Mouse (Mus musculus): ENCODE results near the gene Picalm. TPM values are rescaled to one million over a fixed set of nuclear protein-coding genes. Genes with fewer than 3 reads are reported as not detected.

The Picalm gene
- polyA plus RNA-seq, 1 experiment, result 177 TPM

DNA sequence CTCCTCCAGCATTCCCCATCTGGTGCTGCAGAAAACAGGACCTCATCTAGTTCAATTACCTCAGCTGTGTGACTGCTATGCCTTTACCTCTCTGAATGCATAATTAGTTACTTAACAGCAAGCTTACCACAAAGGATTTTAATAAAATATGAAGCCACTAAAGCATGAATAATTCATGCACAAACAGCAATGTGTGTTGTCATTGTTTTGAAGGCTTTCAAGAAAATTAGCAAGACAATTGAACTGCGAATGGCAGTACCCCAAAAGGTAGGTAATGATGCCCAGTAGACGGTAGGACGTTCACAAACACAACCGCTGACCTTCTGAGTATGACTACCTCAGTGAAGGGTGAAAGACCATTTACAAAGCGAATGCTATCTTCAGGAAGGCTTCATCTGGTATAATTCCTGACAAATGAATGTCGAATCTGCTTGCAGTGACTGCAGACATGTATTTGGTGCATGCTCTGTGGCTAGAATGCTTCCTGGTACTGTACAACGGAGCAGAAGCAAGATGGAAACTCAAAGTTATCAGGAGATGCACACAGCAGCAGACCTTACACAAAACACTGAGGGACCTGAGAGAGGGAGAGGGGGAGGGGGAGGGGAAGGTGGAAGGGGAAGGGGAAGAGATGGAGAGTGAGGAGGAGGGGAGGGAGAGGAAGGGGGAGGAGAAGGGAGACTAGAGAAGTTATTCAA is 132.0 kb downstream of the Picalm start:
- H3K4me1 ChIP-seq (ENCODE audit: control insufficient read depth, insufficient read depth, low read length), result no peaks in the 10 kb centered on the region
- H3K9me3 ChIP-seq (replicated peaks; ENCODE audit: control insufficient read depth, insufficient read depth, low read length, poor library complexity, severe bottlenecking), result no peaks in the 10 kb centered on the region
- no peak overlapping the region for H3K9ac ChIP-seq (ENCODE audit: low read depth, poor library complexity, severe bottlenecking)
- TF ChIP-seq CTCF (IDR thresholded peaks at IDR 0.05; ENCODE audit: low read depth, low read length) (no peak), EP300 (IDR thresholded peaks at IDR 0.05; ENCODE audit: insufficient read depth, low read depth, low read length) (no peak), POLR2A (IDR thresholded peaks at IDR 0.05; ENCODE audit: insufficient read depth, low read length) (no peak)
- no peak overlapping the region for H3K27ac ChIP-seq (ENCODE audit: insufficient read depth, low read length)
- no peaks in the 10 kb centered on the region for H3K36me3 ChIP-seq (ENCODE audit: control insufficient read depth, insufficient read depth, low read length, poor library complexity, severe bottlenecking)
- H3K4me3 ChIP-seq (ENCODE audit: low read depth, low read length), result no peak overlapping the region
- H3K27me3 ChIP-seq (ENCODE audit: control insufficient read depth, insufficient read depth, low read length, poor library complexity, severe bottlenecking), result no peaks in the 10 kb centered on the region

Other genes starting within 250 kb of the Picalm start
- 0.24 and 0.27 TPM in 2 replicates for gene Ccdc81, start 226.6 kb upstream of the Picalm start, polyA plus RNA-seq (2011; ENCODE audit: insufficient read depth, insufficient read length, low read depth, missing spikeins)
- gene Hikeshi, start 189.0 kb upstream of the Picalm start, polyA plus RNA-seq (2011; ENCODE audit: insufficient read depth, insufficient read length, low read depth, missing spikeins), result 63.0 and 64.7 TPM in 2 replicates
- gene Eed, start 149.2 kb upstream of the Picalm start, polyA plus RNA-seq (2011; ENCODE audit: insufficient read depth, insufficient read length, low read depth, missing spikeins), result 293 and 327 TPM in 2 replicates
- not detected in 2 replicates for gene Ccdc83, start 135.6 kb downstream of the Picalm start, polyA plus RNA-seq (2011; ENCODE audit: insufficient read depth, insufficient read length, low read depth, missing spikeins)
- gene Sytl2, start 172.0 kb downstream of the Picalm start, polyA plus RNA-seq (2011; ENCODE audit: insufficient read depth, insufficient read length, low read depth, missing spikeins), result 1.1 and 2.3 TPM in 2 replicates

All from ES-Bruce4 (cell line).